Mouse (Mus musculus) brain, embryonic 14.5 days (tissue): ENCODE results near the gene Vps25. TPM values are rescaled to one million over a fixed set of nuclear protein-coding genes. Genes with fewer than 3 reads are reported as not detected.

Experiments used
- DNase-seq: peaks from one replicate; pipeline ENCODE4 v3.0.0-alpha.2; 2011; ENCODE audit warnings: low read depth
- CTCF ChIP-seq: fragments of 200-500 bp; IDR thresholded peaks from 2 replicates; pipeline ENCODE4 v1.5.1; 2012; ENCODE audit warnings: inconsistent platforms, mild to moderate bottlenecking, moderate library complexity, borderline replicate concordance; ENCODE audit not compliant: insufficient read depth, insufficient read length; ENCODE audit errors: extremely low read depth
- POLR2A ChIP-seq: fragments of 200-500 bp; IDR thresholded peaks from 2 replicates; pipeline ENCODE4 v1.6.1; 2012; ENCODE audit warnings: mild to moderate bottlenecking, inconsistent platforms, borderline replicate concordance; ENCODE audit not compliant: poor library complexity, insufficient read depth, insufficient read length, severe bottlenecking; ENCODE audit errors: extremely low read depth
- polyA plus RNA-seq: library from polyadenylated mRNA; depleted of rRNA; stranded (reverse); fragments of >200 nt; gene quantifications from 2 replicates; pipeline ENCODE4 v1.2.3, GENCODE M21; 2012

Vps25 gene
- polyA plus RNA-seq, 1 experiment = 69.3 TPM

GRCm38 (mm10) chr11:101263989-101264280 lies 10.4 kb downstream of the Vps25 start:
- no peak for DNase-seq
- TF ChIP-seq CTCF (no peak), POLR2A (no peak)

GRCm38 (mm10) chr11:101264954-101265471 lies 11.5 kb downstream of the Vps25 start:
- no peak for TF ChIP-seq POLR2A
- no peak for TF ChIP-seq CTCF
- no peak for DNase-seq

GRCm38 (mm10) chr11:101265906-101266305 lies 12.4 kb downstream of the Vps25 start:
- TF ChIP-seq CTCF (no peak), POLR2A (no peak)
- no peak for DNase-seq

- peak; percentile 71 for DNase-seq
- TF ChIP-seq CTCF (no peak), POLR2A (no peak)
Observed at GRCm38 (mm10) chr11:101269577-101270116, 16.1 kb downstream of the Vps25 start.

GRCm38 (mm10) chr11:101272446-101272845 lies 18.9 kb downstream of the Vps25 start:
- no peak for DNase-seq
- TF ChIP-seq POLR2A = no peak
- TF ChIP-seq CTCF = no peak

- DNase-seq = no peak
Observed at GRCm38 (mm10) chr11:101275309-101275708, 21.8 kb downstream of the Vps25 start.

GRCm38 (mm10) chr11:101276319-101277070 lies 23.0 kb downstream of the Vps25 start:
- TF ChIP-seq CTCF = no peak
- TF ChIP-seq POLR2A = no peak
- DNase-seq = no peak

More at GRCm38 (mm10) chr11:101275309-101275708, 21.8 kb downstream of the Vps25 start:
- TF ChIP-seq CTCF = no peak
- TF ChIP-seq POLR2A = no peak

GRCm38 (mm10) chr11:101277381-101278222 lies 24.1 kb downstream of the Vps25 start:
- no peak for DNase-seq
- no peak for TF ChIP-seq POLR2A

- TF ChIP-seq CTCF (0 out of 2 replicates have a peak, but pooled peaks have one; percentile 14), POLR2A (peak; percentile 47; the same call in 1 of the 2 replicates)
Observed at GRCm38 (mm10) chr11:101278223-101279192, 25.0 kb downstream of the Vps25 start, which contains the start of the genes Cntd1 and Coa3. Gene Cntd1 (plus strand): TSS chr11:101279012. Gene Coa3 (minus strand): TSS chr11:101279114.

GRCm38 (mm10) chr11:101279193-101279569 lies 25.7 kb downstream of the Vps25 start:
- DNase-seq = no peak
- no peak for TF ChIP-seq POLR2A
- no peak for TF ChIP-seq CTCF

More at GRCm38 (mm10) chr11:101278223-101279192, 25.0 kb downstream of the Vps25 start, which contains the start of the genes Cntd1 and Coa3:
- peak; percentile 98 for DNase-seq
